Mouse (Mus musculus): Measurements from ENCODE around the gene Mmp20.

The Mmp20 gene

GRCm38 (mm10) chr9:7689799-7690198 lies 61.8 kb downstream of the Mmp20 start:
- DNase-seq (ENCODE audit: extremely low spot score, low read depth, low spot score), result no peak

- DNase-seq (ENCODE audit: extremely low spot score, low read depth, low spot score), result no peak
Observed at GRCm38 (mm10) chr9:7691790-7692189, 63.8 kb downstream of the Mmp20 start, which contains the start of gene Mmp7. Gene Mmp7 (plus strand): TSS chr9:7692090.

- DNase-seq (ENCODE audit: extremely low spot score, low read depth, low spot score), result no peak
Observed at GRCm38 (mm10) chr9:7693961-7694360, 65.9 kb downstream of the Mmp20 start.

- DNase-seq (ENCODE audit: extremely low spot score, low read depth, low spot score), result no peak
Observed at GRCm38 (mm10) chr9:7695646-7696045, 67.6 kb downstream of the Mmp20 start.

DNA sequence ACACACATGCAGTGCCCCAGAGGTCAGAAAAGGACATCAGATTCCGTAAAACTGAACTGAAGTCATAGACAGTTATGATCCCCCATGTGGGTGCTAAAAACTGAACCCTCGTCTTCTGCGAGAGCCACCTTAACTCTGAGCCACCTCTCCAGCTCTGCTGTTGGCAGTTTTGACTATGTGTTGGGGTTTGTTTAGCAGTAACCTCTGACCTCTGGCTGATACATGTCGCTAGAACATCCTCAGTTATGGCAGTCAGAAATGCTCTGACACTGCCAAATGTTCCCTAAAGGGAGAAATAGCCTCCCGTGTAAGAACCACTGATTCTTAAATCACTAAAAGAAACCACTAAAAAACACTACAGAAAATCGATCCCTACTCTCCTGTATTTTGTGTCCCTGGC lies 80.7 kb downstream of the Mmp20 start:
- no peak for DNase-seq (ENCODE audit: extremely low spot score, low read depth, low spot score)

DNA sequence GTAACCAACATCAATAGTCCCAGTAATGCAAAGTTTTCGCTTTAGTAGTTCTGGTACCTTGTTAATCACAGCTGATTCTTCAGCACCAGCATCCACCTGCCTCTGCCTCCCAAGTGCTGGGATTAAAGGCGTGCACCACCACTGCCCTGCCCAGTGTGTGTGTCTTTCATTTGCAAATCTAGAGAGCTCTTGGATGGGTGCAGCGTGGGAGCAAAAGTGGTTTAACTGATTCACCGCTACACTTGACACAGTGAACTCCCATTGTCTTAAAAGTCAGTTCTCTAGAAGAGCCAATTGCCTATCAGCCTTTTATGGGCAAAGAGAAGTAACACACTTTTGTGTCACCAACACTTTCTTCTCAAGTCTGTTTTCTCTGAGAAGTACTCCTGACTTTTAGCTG lies 83.2 kb downstream of the Mmp20 start:
- DNase-seq (ENCODE audit: extremely low spot score, low read depth, low spot score), result no peak

DNA sequence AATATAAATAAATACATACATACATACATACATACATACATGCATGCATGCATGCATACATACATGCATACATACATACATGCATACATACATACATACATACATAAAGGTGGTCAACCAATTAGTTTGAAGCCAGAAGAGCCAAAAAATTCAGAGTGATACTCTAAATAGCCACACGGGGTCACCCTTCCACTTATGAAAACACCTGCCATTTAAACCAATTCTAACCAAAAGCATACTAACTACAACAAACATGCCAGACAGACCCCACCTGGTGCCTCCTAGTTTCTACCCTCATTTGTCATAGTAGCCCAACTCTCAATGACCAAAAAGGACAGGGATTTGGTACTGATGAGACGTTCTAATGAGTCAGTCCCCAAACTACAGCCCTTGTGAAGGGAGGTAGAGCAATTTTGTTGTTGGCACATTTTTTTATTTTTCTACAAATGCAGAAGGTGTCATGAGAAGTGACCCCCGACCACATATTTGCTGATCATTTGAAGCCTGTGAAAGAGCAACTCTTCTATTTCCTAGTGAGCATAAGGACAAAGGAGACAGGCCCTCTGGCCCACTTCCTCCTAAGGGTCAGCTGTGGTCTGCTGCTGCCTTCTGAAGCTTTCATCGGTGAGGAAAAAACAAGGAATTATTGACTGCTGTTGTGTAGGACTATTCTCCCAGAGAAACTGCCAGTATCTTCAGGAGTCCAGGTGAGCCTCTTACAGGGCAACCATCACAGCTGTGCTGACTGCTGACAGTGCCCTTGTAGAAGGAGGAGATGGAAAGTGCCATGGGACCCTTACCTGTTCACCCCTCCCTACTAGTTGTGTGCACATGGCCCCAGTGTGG lies 86.3 kb downstream of the Mmp20 start:
- DNase-seq (ENCODE audit: extremely low spot score, low read depth, low spot score), result peak; percentile 50

DNA sequence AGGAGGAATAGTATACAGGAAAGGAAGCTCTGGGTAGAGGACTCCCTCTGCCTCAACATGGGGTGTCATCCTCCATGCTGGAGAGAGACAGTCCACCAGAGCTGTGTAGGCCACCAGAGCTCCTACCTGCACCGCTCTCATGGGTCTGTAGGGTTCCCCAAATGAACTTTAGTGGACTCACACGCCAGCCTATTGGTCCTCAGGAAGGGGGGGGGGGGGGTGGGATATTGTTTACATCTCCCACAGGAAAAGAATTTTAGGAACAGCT lies 86.8 kb downstream of the Mmp20 start:
- no peak for DNase-seq (ENCODE audit: extremely low spot score, low read depth, low spot score)

GRCm38 (mm10) chr9:7721543-7721942 lies 93.5 kb downstream of the Mmp20 start:
- DNase-seq (ENCODE audit: extremely low spot score, low read depth, low spot score), result no peak
